In the genomic region with DNA sequence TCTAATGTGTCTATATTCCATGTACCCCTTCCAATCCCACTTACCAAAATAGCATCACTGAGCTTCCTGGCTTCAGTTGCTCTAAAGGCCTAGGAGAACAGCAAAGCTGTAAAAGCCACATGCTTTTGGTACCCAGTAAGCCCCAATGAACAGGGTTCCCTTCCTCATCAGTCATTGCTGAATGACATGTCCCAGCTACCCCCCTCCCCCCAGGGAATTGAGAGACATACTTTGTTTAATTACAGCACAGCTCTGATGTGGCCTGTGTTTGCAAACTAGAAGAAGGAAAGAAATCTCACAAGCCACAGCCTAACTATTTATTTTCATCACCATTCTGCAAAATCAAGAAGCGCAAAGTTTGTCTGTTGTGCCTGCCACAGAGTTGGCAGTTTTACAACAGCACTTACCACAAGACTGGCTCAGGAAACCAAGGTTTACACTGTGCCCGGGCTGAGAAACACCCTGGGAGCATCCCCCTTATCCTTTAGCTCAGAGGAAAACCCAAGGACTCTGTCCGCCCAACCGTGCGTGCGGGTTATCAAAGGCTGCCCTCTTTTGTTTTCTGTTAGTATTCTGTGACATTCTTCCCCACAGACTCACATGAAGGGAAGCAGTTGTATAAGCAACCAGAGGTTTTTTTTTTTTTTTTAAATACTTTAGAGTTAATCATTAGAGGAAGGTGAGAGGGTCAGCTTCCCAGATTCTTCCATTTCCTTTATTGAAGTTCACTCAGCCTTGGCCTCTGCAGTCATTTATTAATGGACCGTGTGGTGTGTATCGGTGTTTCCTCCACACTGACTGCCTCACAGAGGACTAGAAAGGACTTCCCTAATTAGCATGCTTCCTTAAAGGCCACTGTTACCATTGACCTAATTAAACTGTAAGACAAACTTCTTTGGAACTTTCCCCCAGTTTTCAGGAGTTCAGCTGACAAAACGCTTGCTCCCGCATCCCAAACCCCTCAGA, we compare ENCODE assay signal across 9 mouse cellular contexts.
DNase-seq lines count a peak whose midpoint lies in the region; ATAC-seq and TF ChIP-seq lines count a peak whose summit lies in the region.
"Had no signal": no experiment of that assay in that cellular context is flagged by ENCODE, and none has a peak within 500 bp of the region (broad histone marks: within the 10 kb centered on the region; RNA-seq: fewer than 3 reads in every experiment).

No protein-coding gene starts in this region.

- peaks cover 58% of the 10 kb centered on the region for H3K4me1 ChIP-seq in heart, embryonic 13.5 days
- H3K4me1 ChIP-seq in brown adipose tissue, adult 24 weeks (ENCODE audit: control insufficient read depth, insufficient read depth, insufficient read length, low read length): peaks cover 38% of the 10 kb centered on the region
- H3K4me1 ChIP-seq in cerebellum, adult 2 months (ENCODE audit: control insufficient read depth, insufficient read depth, low read length): no peaks in the 10 kb centered on the region

- 52% methylated on average over 10 of the region's 10 CpGs for WGBS in heart, embryonic 13.5 days
- 54% methylated on average over 10 of the region's 10 CpGs for WGBS in cerebellum, adult 2 months

- no peak overlapping the region for H3K4me3 ChIP-seq in heart, embryonic 13.5 days
- H3K4me3 ChIP-seq in brown adipose tissue, adult 24 weeks (ENCODE audit: insufficient read depth, low read depth, low read length): no peak overlapping the region
- H3K4me3 ChIP-seq in cerebellum, adult 2 months (replicated peaks; ENCODE audit: insufficient read depth, low read depth, low read length): no peak overlapping the region
- H3K4me3 ChIP-seq: limb, embryonic 12.5 days had no signal

- no peaks in the 10 kb centered on the region for H3K27me3 ChIP-seq in heart, embryonic 13.5 days (replicated peaks)
- no peaks in the 10 kb centered on the region for H3K27me3 ChIP-seq in cerebellum, adult 2 months (ENCODE audit: control insufficient read depth, insufficient read depth, low read length)
- H3K27me3 ChIP-seq: limb, embryonic 12.5 days had no signal

- ATAC-seq in heart, embryonic 13.5 days (ENCODE audit: extremely low read depth, insufficient number of reproducible peaks, low FRiP score, low TSS enrichment): no peak

- H3K36me3 ChIP-seq in heart, embryonic 13.5 days: peaks cover 85% of the 10 kb centered on the region

- no peak for TF ChIP-seq POLR2A in cerebellum, adult 2 months (IDR thresholded peaks at IDR 0.05; ENCODE audit: borderline replicate concordance, insufficient read depth, low read length)

- peak overlapping the region; percentile 58 for H3K27ac ChIP-seq in heart, embryonic 13.5 days (replicated peaks)
- peak overlapping the region; percentile 67 for H3K27ac ChIP-seq in brown adipose tissue, adult 24 weeks (replicated peaks; ENCODE audit: low read depth, low read length)
- H3K27ac ChIP-seq in cerebellum, adult 2 months (ENCODE audit: insufficient read depth, low read length): no peak overlapping the region
- H3K27ac ChIP-seq: limb, embryonic 12.5 days had no signal

- H3K4me2 ChIP-seq in heart, embryonic 13.5 days: no peak overlapping the region
- H3K4me2 ChIP-seq: limb, embryonic 12.5 days had no signal

- no peaks in the 10 kb centered on the region for H3K9me3 ChIP-seq in heart, embryonic 13.5 days
- H3K9me3 ChIP-seq: limb, embryonic 12.5 days had no signal

- no peak for DNase-seq in heart, adult 9 months (ENCODE audit: low spot score in 2 of 2)
- DNase-seq in kidney, adult 8-10 months: peak; percentile 71 to 87
- peak; percentile 68 for DNase-seq in lung, postnatal 10 days
- peak; percentile 40 for DNase-seq in thymus, postnatal 4 days
- no peak for DNase-seq in cerebellum, adult 2 months
- DNase-seq in layer of hippocampus, adult 18-20 months (ENCODE audit: low spot score in 2 of 2): no peak

- no peak for TF ChIP-seq CTCF in cerebellum, adult 2 months (IDR thresholded peaks at IDR 0.05; ENCODE audit: borderline replicate concordance, insufficient read depth, low read depth, low read length)

- no peak overlapping the region for H3K9ac ChIP-seq in heart, embryonic 13.5 days
- H3K9ac ChIP-seq: limb, embryonic 12.5 days had no signal

Comparison
In these comparisons a context has a peak if more than half of its experiments do, and no peak if none do; other contexts are left out.
1. DNase-seq: peak in kidney, adult 8-10 months (2 of 2), lung, postnatal 10 days (single experiment) and thymus, postnatal 4 days (single experiment); none in heart, adult 9 months (0 of 2), cerebellum, adult 2 months (0 of 2) and layer of hippocampus, adult 18-20 months (0 of 2).